Mouse (Mus musculus): ENCODE results near the gene Chd5. TPM values are rescaled to one million over a fixed set of nuclear protein-coding genes. Genes with fewer than 3 reads are reported as not detected.

Gene Chd5
- polyA plus RNA-seq, 1 experiment from 2014 or later: 0.03 TPM

DNA sequence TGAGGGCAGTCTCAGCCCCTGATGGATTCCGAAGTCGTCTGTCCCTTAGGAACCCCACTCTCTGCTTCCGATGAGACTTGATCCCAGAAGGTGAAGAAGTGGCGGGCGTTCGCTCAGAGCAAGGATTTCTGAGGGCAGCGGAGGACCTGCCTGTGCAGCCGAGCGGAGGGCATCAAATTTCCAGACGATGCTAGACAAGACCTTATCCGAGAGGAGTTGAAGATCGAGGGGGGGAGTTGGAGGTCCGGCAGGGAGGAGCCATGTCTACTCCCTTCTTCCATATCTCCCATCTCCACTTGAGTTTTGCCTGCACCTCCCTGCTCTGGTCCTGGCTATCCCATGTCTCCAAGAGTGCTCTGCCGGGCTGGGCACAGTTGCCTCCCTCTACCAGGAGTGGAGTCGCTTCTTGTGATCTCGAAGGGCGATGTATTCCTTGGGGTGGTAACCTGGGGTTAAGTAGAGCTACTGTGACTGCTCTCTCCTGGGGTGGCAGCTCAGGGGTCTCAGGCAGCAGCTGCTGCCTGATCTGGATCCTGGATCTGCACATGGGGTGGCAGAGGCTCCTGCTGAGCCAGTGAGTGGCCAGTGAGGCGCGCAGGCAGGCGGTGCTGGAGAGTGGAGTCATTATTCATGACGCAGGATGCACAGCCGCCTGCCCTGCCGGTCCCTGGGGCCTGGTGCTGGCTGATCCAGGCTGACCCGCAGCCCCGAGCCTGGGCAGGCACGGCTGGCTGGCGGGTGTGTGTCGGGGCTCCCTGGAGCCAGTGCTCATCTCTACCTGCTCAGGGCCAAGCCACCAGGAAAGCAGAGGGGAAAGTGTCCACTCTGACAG is 80.0 kb downstream of the Chd5 start:
- Histone ChIP-seq H3K27ac (no peak overlapping the region), H3K36me3 (ENCODE audit: inconsistent target) (no peaks in the 10 kb centered on the region), H3K79me2 (ENCODE audit: inconsistent target) (peaks cover 65% of the 10 kb centered on the region), H3K4me3 (ENCODE audit: inconsistent target) (no peak overlapping the region)
- WGBS (ENCODE audit: missing documents): 95% methylated on average over 28 of the region's 28 CpGs

DNA sequence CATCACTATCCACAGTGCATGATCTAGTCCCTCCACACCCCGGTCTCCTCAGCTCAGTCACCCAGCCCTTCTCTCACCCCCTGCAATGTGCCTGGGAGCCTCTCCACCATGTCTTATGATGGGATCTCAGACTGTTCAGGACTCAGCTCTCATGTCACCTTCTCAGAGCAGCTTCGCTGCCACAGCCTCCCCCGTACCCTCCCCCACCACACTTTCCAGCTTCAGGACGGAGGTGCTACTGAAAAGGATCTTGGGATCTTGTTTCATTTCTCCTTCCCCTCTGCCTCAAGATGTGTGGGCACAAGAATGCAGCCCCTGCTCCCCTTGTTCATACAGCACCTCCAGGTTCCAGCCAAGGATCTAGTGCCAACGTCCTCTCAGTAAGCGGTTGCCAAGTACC is 85.1 kb downstream of the Chd5 start:
- H3K27ac ChIP-seq: no peak overlapping the region
- WGBS (ENCODE audit: missing documents): 97% methylated on average over 6 of the region's 6 CpGs
- peaks cover 83% of the 10 kb centered on the region for H3K79me2 ChIP-seq (ENCODE audit: inconsistent target)
- H3K36me3 ChIP-seq (ENCODE audit: inconsistent target): peaks cover 22% of the 10 kb centered on the region; the same call in 1 of the 2 replicates
- no peak overlapping the region for H3K4me3 ChIP-seq (ENCODE audit: inconsistent target)

DNA sequence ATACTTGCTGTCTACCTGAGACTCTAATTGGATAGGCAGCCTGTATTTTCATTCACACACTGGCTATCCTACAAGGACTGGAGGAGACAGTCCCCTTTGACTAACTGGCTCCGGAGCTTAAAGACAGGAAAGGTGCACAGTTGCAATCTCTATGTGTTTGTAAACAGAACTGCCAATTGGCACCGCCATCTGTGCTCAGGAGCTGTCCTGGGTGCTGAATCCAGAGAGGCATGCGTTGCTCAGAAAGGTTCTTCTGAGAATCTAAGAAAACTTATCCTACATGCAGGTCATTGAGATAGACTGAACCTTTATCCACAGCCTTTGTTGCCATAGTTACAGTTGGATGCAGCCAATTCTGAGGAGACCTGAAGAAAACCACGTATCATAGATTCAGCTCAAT is 85.9 kb downstream of the Chd5 start:
- WGBS (ENCODE audit: missing documents): 90% methylated on average over 4 of the region's 4 CpGs
- Histone ChIP-seq H3K79me2 (ENCODE audit: inconsistent target) (peaks cover 86% of the 10 kb centered on the region), H3K36me3 (ENCODE audit: inconsistent target) (peaks cover 22% of the 10 kb centered on the region; the same call in 1 of the 2 replicates), H3K27ac (no peak overlapping the region), H3K4me3 (ENCODE audit: inconsistent target) (no peak overlapping the region)

DNA sequence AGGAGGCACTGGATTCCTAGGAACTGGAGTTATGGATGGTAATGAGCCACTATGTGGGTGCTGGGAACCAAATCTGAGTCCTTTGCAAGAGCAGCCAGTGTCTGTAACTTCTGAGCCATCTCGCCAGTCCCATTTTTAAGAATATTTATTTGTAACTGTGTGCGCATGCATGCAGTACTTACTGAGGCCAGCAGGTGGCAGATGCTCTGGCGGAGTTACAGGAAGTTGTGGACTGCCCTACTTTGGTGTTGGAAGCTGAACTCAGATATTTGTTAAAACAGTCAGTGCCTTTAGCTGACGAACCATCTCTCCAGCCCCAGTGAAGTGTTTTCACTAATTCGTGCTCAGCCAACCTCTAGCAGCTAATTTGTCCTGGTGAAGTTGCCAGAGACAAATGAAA is 86.5 kb downstream of the Chd5 start:
- peaks cover 22% of the 10 kb centered on the region; the same call in 1 of the 2 replicates for H3K36me3 ChIP-seq (ENCODE audit: inconsistent target)
- H3K79me2 ChIP-seq (ENCODE audit: inconsistent target): peaks cover 86% of the 10 kb centered on the region
- WGBS (ENCODE audit: missing documents): 93% methylated on average over 5 of the region's 5 CpGs
- no peak overlapping the region for H3K4me3 ChIP-seq (ENCODE audit: inconsistent target)
- H3K27ac ChIP-seq: no peak overlapping the region

DNA sequence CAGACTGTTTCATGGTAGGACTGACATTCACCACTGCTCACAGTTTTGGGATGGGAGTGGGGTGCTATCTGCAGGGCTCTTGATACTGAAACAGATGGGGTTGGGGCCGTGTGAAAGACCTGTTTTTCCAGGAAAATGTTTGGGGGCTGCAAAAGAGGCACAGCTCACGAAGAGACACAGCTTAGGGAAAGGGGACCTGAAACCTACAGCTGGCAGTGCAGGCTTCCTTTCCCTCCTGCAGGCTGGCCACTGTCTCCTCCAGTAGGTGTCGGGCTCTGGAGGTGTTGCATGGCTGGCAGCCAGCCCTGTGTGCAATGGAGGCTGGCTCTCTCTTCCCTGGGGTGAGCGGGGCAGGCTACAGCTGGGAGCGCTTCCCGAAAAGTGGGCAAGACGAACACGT is 89.8 kb downstream of the Chd5 start:
- WGBS (ENCODE audit: missing documents): 69% methylated on average over 8 of the region's 8 CpGs
- H3K36me3 ChIP-seq (ENCODE audit: inconsistent target): peaks cover 46% of the 10 kb centered on the region
- no peak overlapping the region for H3K27ac ChIP-seq
- no peak overlapping the region for H3K4me3 ChIP-seq (ENCODE audit: inconsistent target)
- peaks cover 90% of the 10 kb centered on the region for H3K79me2 ChIP-seq (ENCODE audit: inconsistent target)

DNA sequence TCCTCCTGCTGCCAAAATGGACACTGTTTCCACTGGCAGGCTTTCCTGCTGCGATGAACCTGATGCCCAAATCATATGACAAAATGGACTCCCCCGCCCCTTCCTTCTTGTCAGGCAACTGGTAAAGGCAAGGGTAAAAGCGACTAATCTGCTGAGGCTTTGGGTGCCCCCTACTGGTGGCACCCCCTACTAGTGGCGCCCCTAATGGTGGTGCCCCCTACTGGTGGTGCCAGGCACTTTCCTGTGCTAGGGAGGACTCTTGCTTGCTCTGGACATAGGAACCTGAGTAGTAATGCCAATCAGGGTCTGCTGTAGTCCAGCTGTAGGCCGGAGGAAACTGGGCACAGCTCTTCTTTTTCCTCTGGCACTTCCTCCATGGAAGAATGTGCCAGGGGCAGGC is 93.9 kb downstream of the Chd5 start:
- Histone ChIP-seq H3K79me2 (ENCODE audit: inconsistent target) (peaks cover 79% of the 10 kb centered on the region), H3K36me3 (ENCODE audit: inconsistent target) (peaks cover 35% of the 10 kb centered on the region), H3K27ac (no peak overlapping the region), H3K4me3 (ENCODE audit: inconsistent target) (no peak overlapping the region)
- WGBS (ENCODE audit: missing documents): 92% methylated on average over 5 of the region's 5 CpGs

DNA sequence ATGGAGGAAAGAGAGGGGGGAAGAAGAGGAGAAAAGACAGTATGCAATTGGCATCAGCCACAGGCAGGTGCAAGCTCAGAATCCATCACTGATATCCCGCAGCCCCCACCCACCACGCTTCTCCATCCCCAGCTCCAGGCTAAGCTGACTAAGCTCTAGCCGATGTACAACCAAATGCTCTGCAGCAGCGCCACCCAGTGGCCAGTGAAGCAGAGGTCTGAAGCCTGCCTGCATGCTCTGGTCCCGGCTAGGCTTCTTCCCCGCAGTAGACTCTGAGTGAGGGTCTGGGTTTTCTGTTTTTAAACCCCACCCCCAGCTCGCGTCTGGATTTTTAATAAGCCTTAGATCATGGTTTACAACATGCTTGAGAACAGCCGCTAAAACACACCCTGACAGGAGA is 96.4 kb downstream of the Chd5 start:
- 58% methylated on average over 9 of the region's 9 CpGs for WGBS (ENCODE audit: missing documents)
- H3K36me3 ChIP-seq (ENCODE audit: inconsistent target): peaks cover 35% of the 10 kb centered on the region
- no peak overlapping the region for H3K4me3 ChIP-seq (ENCODE audit: inconsistent target)
- no peak overlapping the region for H3K27ac ChIP-seq
- H3K79me2 ChIP-seq (ENCODE audit: inconsistent target): peaks cover 82% of the 10 kb centered on the region

DNA sequence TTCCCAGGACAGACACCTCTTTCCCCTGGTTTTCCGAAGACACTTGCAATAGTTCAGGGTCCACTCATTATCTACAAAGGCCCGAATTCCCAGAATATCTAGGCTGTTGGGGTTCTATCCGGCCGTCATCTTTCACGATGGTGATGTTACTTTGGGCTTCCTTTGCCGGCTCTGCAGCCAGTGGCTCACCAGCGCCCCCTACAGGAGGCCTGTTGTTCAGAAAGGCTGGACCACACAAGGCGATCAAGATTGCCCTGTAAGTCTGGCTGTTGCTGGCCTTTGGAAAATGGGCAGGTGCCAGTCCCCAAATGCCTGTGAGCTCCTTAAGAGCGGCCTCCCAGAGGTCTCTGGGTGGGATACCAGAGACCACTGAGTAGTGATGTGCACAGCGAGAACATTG is 96.8 kb downstream of the Chd5 start:
- H3K4me3 ChIP-seq (ENCODE audit: inconsistent target): no peak overlapping the region
- WGBS (ENCODE audit: missing documents): 56% methylated on average over 10 of the region's 10 CpGs

More for the DNA sequence above, 96.8 kb downstream of the Chd5 start:
- Histone ChIP-seq H3K79me2 (ENCODE audit: inconsistent target) (peaks cover 82% of the 10 kb centered on the region), H3K27ac (no peak overlapping the region), H3K36me3 (ENCODE audit: inconsistent target) (peaks cover 34% of the 10 kb centered on the region)

Other genes starting within 250 kb of the Chd5 start
- 0.11 TPM in 1 of 3 replicates, not detected in the others for gene Tnfrsf25, start 222.7 kb upstream of the Chd5 start, polyA plus RNA-seq (2018)
- 0.34 to 0.42 TPM (median 0.34 TPM) in 3 replicates for gene Espn, start 186.3 kb upstream of the Chd5 start, polyA plus RNA-seq (2018)
- gene Hes2, start 179.8 kb upstream of the Chd5 start, polyA plus RNA-seq (2018): 0.10 TPM in 1 of 3 replicates, not detected in the others
- 18.0 to 35.3 TPM (median 23.7 TPM) in 3 replicates for gene Acot7, start 160.5 kb upstream of the Chd5 start, polyA plus RNA-seq (2018)
- not detected in 3 replicates for gene Gpr153, start 64.4 kb upstream of the Chd5 start, polyA plus RNA-seq (2018)
- gene Hes3, start 47.0 kb upstream of the Chd5 start, polyA plus RNA-seq (2018): not detected in 3 replicates
- 7.9 to 19.2 TPM (median 17.9 TPM) in 3 replicates for gene Icmt, start 41.4 kb upstream of the Chd5 start, polyA plus RNA-seq (2018)
- gene Rnf207, start 19.7 kb upstream of the Chd5 start, polyA plus RNA-seq (2018): not detected in 3 replicates
- gene Rpl22, start 12.9 kb upstream of the Chd5 start, polyA plus RNA-seq (2018): 548 to 903 TPM (median 773 TPM) in 3 replicates
- gene Nphp4, start 138.1 kb downstream of the Chd5 start, polyA plus RNA-seq (2018): 0.18 to 0.72 TPM (median 0.33 TPM) in 3 replicates
- 42.9 to 182 TPM (median 93.6 TPM) in 3 replicates for gene Kcnab2, start 139.2 kb downstream of the Chd5 start, polyA plus RNA-seq (2018)

Measured in macrophage (primary cell).